Comparison of ENCODE assay signal across 8 mouse cellular contexts in genomic region chr11:96824783-96825495, GRCm38 (mm10). TPM values are rescaled to one million over a fixed set of nuclear protein-coding genes. Genes with fewer than 3 reads are reported as not detected.
DNase-seq lines count a peak whose midpoint lies in the region; ATAC-seq and TF ChIP-seq lines count a peak whose summit lies in the region.

No protein-coding gene starts in this region.

- peak; percentile 88 to 89 for DNase-seq in adrenal gland, adult (ENCODE audit: inconsistent age in 2 of 2, low spot score in 1 of 2)
- peak; percentile 91 for DNase-seq in heart, postnatal 0 days (ENCODE audit: low spot score)
- DNase-seq in kidney, postnatal 14 days = peak; percentile 85
- peak; percentile 77 to 87 for DNase-seq in lung, postnatal 4 days
- no peak for DNase-seq in thymus, postnatal 14 days

- peaks cover 79% of the 10 kb centered on the region for H3K79me3 ChIP-seq in C2C12 (ENCODE audit: low read depth)

- TF ChIP-seq CTCF in C2C12 (IDR thresholded peaks at IDR 0.05; ENCODE audit: control insufficient read depth, insufficient read depth, insufficient read length) = no peak
- TF ChIP-seq CTCF in embryonic fibroblast, embryonic 13.5 days (IDR thresholded peaks at IDR 0.05; ENCODE audit: borderline replicate concordance, insufficient read depth, low read length) = no peak
- peak; percentile 38 for TF ChIP-seq CTCF in heart, postnatal 0 days (IDR thresholded peaks at IDR 0.05; ENCODE audit: low read depth)

- peak overlapping the region; percentile 27 for H3ac ChIP-seq in C2C12 (ENCODE audit: control insufficient read depth, insufficient read length, low read depth)

- TF ChIP-seq EP300 in heart, postnatal 0 days (IDR thresholded peaks at IDR 0.05; ENCODE audit: low read depth) = peak; percentile 89

- no peaks in the 10 kb centered on the region for H3K9me3 ChIP-seq in heart, postnatal 0 days (replicated peaks; ENCODE audit: control insufficient read depth, low read length)
- H3K9me3 ChIP-seq in stomach, embryonic 14.5 days (ENCODE audit: control insufficient read depth, low read depth, low read length) = no peaks in the 10 kb centered on the region

- peak; percentile 42 for ATAC-seq in heart, postnatal 0 days (ENCODE audit: insufficient read depth, low read depth)
- no peak for ATAC-seq in stomach, embryonic 14.5 days (ENCODE audit: insufficient number of reproducible peaks, insufficient read depth, low FRiP score, low read depth)

- peak overlapping the region; percentile 46 for H3K9ac ChIP-seq in heart, postnatal 0 days (replicated peaks; ENCODE audit: low read depth, low read length)
- H3K9ac ChIP-seq in stomach, embryonic 14.5 days (replicated peaks; ENCODE audit: low read depth, low read length) = no peak overlapping the region; the same call in 1 of the 2 replicates

- no peak for TF ChIP-seq POLR2A in embryonic fibroblast, embryonic 13.5 days (IDR thresholded peaks at IDR 0.05; ENCODE audit: low read depth, low read length)

- H3K4me3 ChIP-seq in C2C12 (ENCODE audit: insufficient read depth, poor library complexity, severe bottlenecking) = no peak overlapping the region
- H3K4me3 ChIP-seq in embryonic fibroblast, embryonic 13.5 days (ENCODE audit: insufficient read depth, low read length) = peak overlapping the region; percentile 40
- H3K4me3 ChIP-seq in heart, postnatal 0 days (ENCODE audit: low read depth, low read length) = peak overlapping the region; percentile 91
- peak overlapping the region; percentile 34; the same call in 1 of the 2 replicates for H3K4me3 ChIP-seq in stomach, embryonic 14.5 days (ENCODE audit: low read depth, low read length)

- 8% methylated on average over 7 of the region's 7 CpGs for WGBS in heart, postnatal 0 days
- 33% methylated on average over 7 of the region's 7 CpGs for WGBS in stomach, embryonic 14.5 days

- H3K4me1 ChIP-seq in embryonic fibroblast, embryonic 13.5 days (ENCODE audit: control insufficient read depth, insufficient read depth, low read length) = peaks cover 9% of the 10 kb centered on the region
- H3K4me1 ChIP-seq in heart, postnatal 0 days (ENCODE audit: control insufficient read depth, insufficient read depth) = peaks cover 49% of the 10 kb centered on the region
- peaks cover 57% of the 10 kb centered on the region for H3K4me1 ChIP-seq in stomach, embryonic 14.5 days (ENCODE audit: control insufficient read depth, insufficient read depth, low read length)

- H3K27ac ChIP-seq in embryonic fibroblast, embryonic 13.5 days (ENCODE audit: insufficient read depth, low read length) = peak overlapping the region; percentile 94
- peak overlapping the region; percentile 99 for H3K27ac ChIP-seq in heart, postnatal 0 days (ENCODE audit: low read depth)
- H3K27ac ChIP-seq in stomach, embryonic 14.5 days (ENCODE audit: low read length) = peak overlapping the region; percentile 81

- no peaks in the 10 kb centered on the region for H3K27me3 ChIP-seq in C2C12 (ENCODE audit: control insufficient read depth, insufficient read depth, insufficient read length)
- H3K27me3 ChIP-seq in heart, postnatal 0 days (ENCODE audit: control insufficient read depth, insufficient read depth, low read length) = no peaks in the 10 kb centered on the region
- no peaks in the 10 kb centered on the region for H3K27me3 ChIP-seq in stomach, embryonic 14.5 days (ENCODE audit: control insufficient read depth, insufficient read depth, low read length)

- peaks cover 47% of the 10 kb centered on the region for H3K36me3 ChIP-seq in C2C12 (ENCODE audit: control insufficient read depth, insufficient read depth)
- peaks cover 27% of the 10 kb centered on the region for H3K36me3 ChIP-seq in heart, postnatal 0 days (replicated peaks; ENCODE audit: control insufficient read depth, insufficient read depth, low read length)
- peaks cover 34% of the 10 kb centered on the region for H3K36me3 ChIP-seq in stomach, embryonic 14.5 days (ENCODE audit: control insufficient read depth, insufficient read depth, low read length)

- H3K4me2 ChIP-seq in heart, postnatal 0 days (ENCODE audit: low read depth, low read length) = peak overlapping the region; percentile 97
- H3K4me2 ChIP-seq in stomach, embryonic 14.5 days (replicated peaks; ENCODE audit: low read depth, low read length) = peak overlapping the region; percentile 75

- peaks cover 94% of the 10 kb centered on the region for H3K79me2 ChIP-seq in C2C12 (ENCODE audit: control insufficient read depth, insufficient read depth)

TF ChIP-seq in C2C12, 6 proteins besides CTCF, POLR2A, EP300 and RAD21:
- no peak for TF ChIP-seq MAX (IDR thresholded peaks at IDR 0.05)
- TF ChIP-seq MYOG (IDR thresholded peaks at IDR 0.05; ENCODE audit: control insufficient read depth, extremely low read depth, insufficient read length) = no peak
- TF ChIP-seq CEBPB (IDR thresholded peaks at IDR 0.05; ENCODE audit: low read depth) = no peak
- no peak for TF ChIP-seq USF1 (IDR thresholded peaks at IDR 0.05; ENCODE audit: low read depth)
TF ChIP-seq in C2C12: peak in this region for 0.

RNA-seq across cellular contexts. Expression of gene Nfe2l1, which starts 4.8 kb away (rescaled TPM):
- 89.3 TPM for polyA plus RNA-seq in C2C12 (2012; fragmentation: generic; extraction: Trizol)
- polyA plus RNA-seq in embryonic fibroblast, embryonic 13.5 days (2011; ENCODE audit: insufficient read length, low read depth, missing spikeins) = 370 and 371 TPM in 2 replicates
- 98.8 and 99.1 TPM in 2 replicates for total RNA-seq in heart, postnatal 0 days (2014; rRNA removed; ENCODE audit: low replicate concordance)
- polyA plus RNA-seq in heart, postnatal 0 days (2015; fragmentation: Nextera tagmentation; extraction: Ambion mirVana) = 81.2 and 83.5 TPM in 2 replicates
- 30.4 and 36.4 TPM in 2 replicates for polyA plus RNA-seq in stomach, embryonic 14.5 days (2014; fragmentation: Nextera tagmentation; extraction: Ambion mirVana)

RNA-seq across cellular contexts. Expression of gene Copz2, which starts 24.7 kb away (rescaled TPM):
- 29.0 TPM for polyA plus RNA-seq in C2C12 (2012; fragmentation: generic; extraction: Trizol)
- polyA plus RNA-seq in embryonic fibroblast, embryonic 13.5 days (2011; ENCODE audit: insufficient read length, low read depth, missing spikeins) = 172 and 187 TPM in 2 replicates
- 45.8 and 54.7 TPM in 2 replicates for total RNA-seq in heart, postnatal 0 days (2014; rRNA removed; ENCODE audit: low replicate concordance)
- 119 and 123 TPM in 2 replicates for polyA plus RNA-seq in heart, postnatal 0 days (2015; fragmentation: Nextera tagmentation; extraction: Ambion mirVana)
- 136 and 141 TPM in 2 replicates for polyA plus RNA-seq in stomach, embryonic 14.5 days (2014; fragmentation: Nextera tagmentation; extraction: Ambion mirVana)

RNA-seq across cellular contexts. Expression of gene Cbx1, which starts 36.0 kb away (rescaled TPM):
- 43.8 TPM for polyA plus RNA-seq in C2C12 (2012; fragmentation: generic; extraction: Trizol)
- 61.1 and 90.9 TPM in 2 replicates for polyA plus RNA-seq in embryonic fibroblast, embryonic 13.5 days (2011; ENCODE audit: insufficient read length, low read depth, missing spikeins)
- total RNA-seq in heart, postnatal 0 days (2014; rRNA removed; ENCODE audit: low replicate concordance) = 9.9 and 24.9 TPM in 2 replicates
- polyA plus RNA-seq in heart, postnatal 0 days (2015; fragmentation: Nextera tagmentation; extraction: Ambion mirVana) = 35.6 and 42.0 TPM in 2 replicates
- polyA plus RNA-seq in stomach, embryonic 14.5 days (2014; fragmentation: Nextera tagmentation; extraction: Ambion mirVana) = 100 and 105 TPM in 2 replicates

RNA-seq across cellular contexts. Expression of gene Snx11, which starts 47.6 kb away (rescaled TPM):
- polyA plus RNA-seq in C2C12 (2012; fragmentation: generic; extraction: Trizol) = 17.6 TPM
- 31.1 and 32.5 TPM in 2 replicates for polyA plus RNA-seq in embryonic fibroblast, embryonic 13.5 days (2011; ENCODE audit: insufficient read length, low read depth, missing spikeins)
- total RNA-seq in heart, postnatal 0 days (2014; rRNA removed; ENCODE audit: low replicate concordance) = 14.4 and 14.8 TPM in 2 replicates
- polyA plus RNA-seq in heart, postnatal 0 days (2015; fragmentation: Nextera tagmentation; extraction: Ambion mirVana) = 9.0 and 10.2 TPM in 2 replicates
- polyA plus RNA-seq in stomach, embryonic 14.5 days (2014; fragmentation: Nextera tagmentation; extraction: Ambion mirVana) = 8.3 and 9.6 TPM in 2 replicates
